Mouse (Mus musculus) spleen, adult 12 weeks (tissue): Measurements from ENCODE around the gene Fbn1.
"Not testable (repeated sequence)": the region's sequence is repeated elsewhere in the genome, so short reads cannot be mapped to it uniquely, and the experiment has no call there.

ENCODE experiments used
- DNase-seq: peaks from one replicate; pipeline ENCODE4 v3.0.0; 2022; ENCODE audit warnings: low spot score

Gene Fbn1

GRCm38 (mm10) chr2:125293969-125294491 is 213.8 kb downstream of the Fbn1 start:
- no peak for DNase-seq

GRCm38 (mm10) chr2:125292616-125293015 is 215.2 kb downstream of the Fbn1 start:
- no peak for DNase-seq

- no peak for DNase-seq
Observed at GRCm38 (mm10) chr2:125291101-125291500, 216.7 kb downstream of the Fbn1 start.

GRCm38 (mm10) chr2:125290197-125290965 is 217.4 kb downstream of the Fbn1 start:
- DNase-seq, result no peak

GRCm38 (mm10) chr2:125285777-125286176 is 222.0 kb downstream of the Fbn1 start:
- DNase-seq, result no peak

- DNase-seq, result no peak
Observed at GRCm38 (mm10) chr2:125282334-125283206, 225.2 kb downstream of the Fbn1 start.

- DNase-seq, result not testable (repeated sequence)
Observed at GRCm38 (mm10) chr2:125279995-125280394, 227.8 kb downstream of the Fbn1 start.

GRCm38 (mm10) chr2:125278474-125278873 is 229.3 kb downstream of the Fbn1 start:
- DNase-seq, result no peak

- no peak for DNase-seq
Observed at GRCm38 (mm10) chr2:125276692-125277091, 231.1 kb downstream of the Fbn1 start.

- no peak for DNase-seq
Observed at GRCm38 (mm10) chr2:125275617-125276016, 232.2 kb downstream of the Fbn1 start.

GRCm38 (mm10) chr2:125268876-125269275 is 238.9 kb downstream of the Fbn1 start:
- DNase-seq, result no peak

GRCm38 (mm10) chr2:125263753-125264152 is 244.0 kb downstream of the Fbn1 start:
- no peak for DNase-seq

GRCm38 (mm10) chr2:125263056-125263455 is 244.7 kb downstream of the Fbn1 start:
- no peak for DNase-seq

- no peak for DNase-seq
Observed at GRCm38 (mm10) chr2:125260326-125260725, 247.5 kb downstream of the Fbn1 start.

- no peak for DNase-seq
Observed at GRCm38 (mm10) chr2:125259230-125260120, 248.3 kb downstream of the Fbn1 start.

GRCm38 (mm10) chr2:125255886-125256285 is 251.9 kb downstream of the Fbn1 start:
- DNase-seq, result no peak

GRCm38 (mm10) chr2:125254630-125255029 is 253.2 kb downstream of the Fbn1 start:
- DNase-seq, result no peak

GRCm38 (mm10) chr2:125253699-125254098 is 254.1 kb downstream of the Fbn1 start:
- DNase-seq, result no peak

- peak; percentile 34 for DNase-seq
Observed at GRCm38 (mm10) chr2:125252275-125252674, 255.5 kb downstream of the Fbn1 start.

GRCm38 (mm10) chr2:125251781-125252180 is 256.0 kb downstream of the Fbn1 start:
- DNase-seq, result no peak
